Mouse (Mus musculus) embryonic facial prominence, embryonic 10.5 days (tissue): ENCODE measurements around the gene Tspan1. TPM values are rescaled to one million over a fixed set of nuclear protein-coding genes. Genes with fewer than 3 reads are reported as not detected.
A peak's percentile ranks its signal among the peaks of the same experiment; 100 is the strongest.

Experiments used
- DNase-seq: peaks from one replicate; pipeline ENCODE4 v3.0.0-alpha.2; 2017; ENCODE audit warnings: low spot score
- H3K27ac ChIP-seq: fragments of 300-500 bp; sonication (generic); replicated peaks from 2 replicates; pipeline ENCODE4 v1.5.1; 2016; ENCODE audit warnings: mild to moderate bottlenecking
- H3K27me3 ChIP-seq: fragments of 300-500 bp; sonication (generic); replicated peaks from 2 replicates; pipeline ENCODE4 v1.6.1; 2016; ENCODE audit warnings: low read depth, mild to moderate bottlenecking; ENCODE audit not compliant: poor library complexity, severe bottlenecking
- H3K36me3 ChIP-seq: fragments of 300-500 bp; sonication (generic); replicated peaks from 2 replicates; pipeline ENCODE4 v1.6.1; 2016; ENCODE audit warnings: mild to moderate bottlenecking, moderate library complexity
- H3K4me1 ChIP-seq: fragments of 300-500 bp; sonication (generic); 2 replicates; pipeline ENCODE4 v1.6.1; 2016
- H3K4me3 ChIP-seq: fragments of 300-500 bp; sonication (generic); 2 replicates; pipeline ENCODE4 v1.5.1; 2016; ENCODE audit warnings: mild to moderate bottlenecking, moderate library complexity
- H3K9me3 ChIP-seq: fragments of 300-500 bp; sonication (generic); 2 replicates; pipeline ENCODE4 v1.6.1; 2016; ENCODE audit warnings: mild to moderate bottlenecking
- WGBS: fragments of 180-500 bp; shearing (Covaris S2); methylation state at CpG from one replicate; pipeline ENCODE4 v1.1.7; 2016; 5-methylcytosine and 5-hydroxymethylcytosine counted together
- polyA plus RNA-seq: library from polyadenylated mRNA; unstranded; fragments of >200 nt; fragmentation: Nextera tagmentation; extraction: Ambion mirVana; gene quantifications from 2 replicates; pipeline ENCODE4 v1.2.1, GENCODE M21; 2016

Tspan1 gene
- polyA plus RNA-seq, 1 experiment from 2014 or later: 0.24 TPM

DNA sequence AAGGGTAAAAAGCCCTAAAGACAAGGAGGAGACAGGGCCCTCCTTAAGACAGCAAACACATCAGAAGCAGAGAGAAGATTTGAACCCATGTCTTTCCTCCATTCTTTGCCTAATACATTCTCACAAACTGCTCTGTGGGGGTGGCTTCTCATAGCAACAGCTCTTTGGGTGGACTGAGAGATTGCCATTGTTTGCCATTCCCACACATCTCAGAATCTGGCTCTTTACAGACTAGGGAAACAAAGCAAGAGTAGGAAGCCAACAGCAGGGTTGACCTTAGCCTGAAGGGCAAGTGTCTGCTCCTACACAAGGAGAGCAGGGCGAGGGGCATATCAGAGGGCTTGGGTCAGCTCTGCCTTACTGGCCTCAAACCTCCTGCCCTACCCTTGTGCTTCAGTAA is 25.7 kb downstream of the Tspan1 start:
- 71% methylated on average over 1 of the region's 1 CpGs for WGBS
- Histone ChIP-seq H3K4me3 (no peak overlapping the region), H3K36me3 (no peaks in the 10 kb centered on the region), H3K9me3 (no peaks in the 10 kb centered on the region), H3K4me1 (peaks cover 25% of the 10 kb centered on the region), H3K27ac (no peak overlapping the region), H3K27me3 (peaks cover 37% of the 10 kb centered on the region)
- no peak for DNase-seq

- WGBS: 85% methylated on average over 7 of the region's 7 CpGs
- DNase-seq: no peak
- Histone ChIP-seq H3K27me3 (peaks cover 37% of the 10 kb centered on the region), H3K27ac (no peak overlapping the region), H3K4me3 (no peak overlapping the region), H3K9me3 (no peaks in the 10 kb centered on the region), H3K36me3 (no peaks in the 10 kb centered on the region), H3K4me1 (peaks cover 25% of the 10 kb centered on the region)
Measured at GRCm38 (mm10) chr4:116140801-116141574, 26.4 kb downstream of the Tspan1 start.

DNA sequence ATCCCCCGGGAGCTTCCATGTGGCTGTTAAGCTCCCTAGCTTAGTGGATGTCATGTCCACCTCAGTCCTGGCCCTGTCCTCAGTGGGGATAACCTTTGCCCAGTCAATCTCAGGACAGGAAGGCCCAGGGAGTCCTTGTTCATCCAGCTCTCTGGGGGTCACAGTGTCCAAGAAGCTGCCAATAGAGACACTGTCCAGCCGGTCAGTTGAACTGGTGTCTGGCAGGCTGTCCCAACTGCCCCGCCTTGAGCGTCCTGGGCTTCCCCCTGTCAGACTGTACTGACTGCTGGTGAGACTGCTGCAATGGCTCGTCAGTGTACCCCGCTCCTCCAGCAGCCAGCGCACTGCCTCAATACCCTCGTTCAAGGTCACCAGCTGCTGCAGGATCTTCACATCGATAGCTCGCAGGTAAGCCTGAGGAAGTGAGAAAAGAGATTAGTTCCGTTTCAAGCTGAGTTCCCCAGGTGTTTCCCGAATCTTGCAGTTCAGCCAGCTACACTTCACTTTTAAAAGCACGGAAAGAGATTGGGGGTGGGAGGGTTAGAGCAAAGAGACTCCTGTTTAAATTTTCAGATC is 29.9 kb downstream of the Tspan1 start:
- Histone ChIP-seq H3K9me3 (no peaks in the 10 kb centered on the region), H3K4me1 (peaks cover 8% of the 10 kb centered on the region; the same call in 1 of the 2 replicates), H3K27me3 (peaks cover 12% of the 10 kb centered on the region), H3K27ac (no peak overlapping the region), H3K4me3 (no peak overlapping the region), H3K36me3 (no peaks in the 10 kb centered on the region)
- 53% methylated on average over 13 of the region's 13 CpGs for WGBS
- no peak for DNase-seq

DNA sequence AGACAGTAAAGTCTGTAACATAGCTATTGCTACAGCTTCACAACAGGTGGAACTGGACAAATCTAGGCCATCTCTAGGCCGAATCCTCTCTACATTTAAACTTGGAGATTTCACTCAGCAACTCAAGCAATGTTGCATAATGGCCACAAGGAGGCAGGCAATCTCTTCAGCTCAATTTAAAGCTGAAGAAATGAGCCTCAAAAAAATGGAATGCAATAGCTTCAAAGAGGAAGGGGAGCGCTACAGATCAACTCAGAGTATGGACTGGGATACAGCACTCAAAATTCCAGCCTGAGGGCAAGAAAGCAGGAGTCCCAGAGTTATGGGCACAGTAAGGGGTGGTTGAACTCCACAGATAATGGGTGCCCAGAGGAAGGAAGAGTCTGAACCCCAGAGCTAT is 32.4 kb downstream of the Tspan1 start:
- H3K27me3 ChIP-seq: no peaks in the 10 kb centered on the region
- no peak for DNase-seq
- peaks cover 16% of the 10 kb centered on the region for H3K36me3 ChIP-seq
- H3K4me1 ChIP-seq: peaks cover 8% of the 10 kb centered on the region; the same call in 1 of the 2 replicates
- H3K9me3 ChIP-seq: no peaks in the 10 kb centered on the region
- H3K4me3 ChIP-seq: no peak overlapping the region
- H3K27ac ChIP-seq: no peak overlapping the region
- WGBS: 52% methylated on average over 2 of the region's 2 CpGs

DNA sequence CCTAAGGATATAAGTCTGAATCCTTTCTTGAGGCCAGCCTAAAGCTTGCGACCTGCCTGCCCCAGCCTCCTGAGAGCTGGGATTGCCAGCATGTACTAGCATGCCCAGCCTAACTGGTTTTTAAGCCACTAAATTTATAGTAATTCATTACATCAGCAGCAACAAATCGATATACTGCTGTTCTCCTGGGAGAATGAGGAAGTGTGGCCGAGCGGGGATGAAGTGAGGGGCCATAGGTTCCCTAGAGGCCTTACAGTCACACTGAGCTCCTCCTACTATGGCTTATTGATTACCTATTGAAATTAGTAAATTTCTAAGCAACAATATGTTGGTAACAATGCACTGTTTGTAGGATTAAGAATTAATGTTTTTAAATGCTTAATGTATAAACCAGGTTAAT is 34.3 kb downstream of the Tspan1 start:
- Histone ChIP-seq H3K27ac (no peak overlapping the region), H3K27me3 (no peaks in the 10 kb centered on the region), H3K9me3 (no peaks in the 10 kb centered on the region), H3K36me3 (peaks cover 16% of the 10 kb centered on the region), H3K4me1 (peaks cover 8% of the 10 kb centered on the region; the same call in 1 of the 2 replicates), H3K4me3 (no peak overlapping the region)
- DNase-seq: no peak
- WGBS: 88% methylated on average over 4 of the region's 4 CpGs

GRCm38 (mm10) chr4:116127956-116128355 is 39.4 kb downstream of the Tspan1 start:
- no peak for DNase-seq
- H3K27me3 ChIP-seq: no peaks in the 10 kb centered on the region
- H3K27ac ChIP-seq: no peak overlapping the region
- WGBS: 77% methylated on average over 6 of the region's 6 CpGs
- H3K4me3 ChIP-seq: no peak overlapping the region
- H3K9me3 ChIP-seq: no peaks in the 10 kb centered on the region
- peaks cover 20% of the 10 kb centered on the region for H3K4me1 ChIP-seq
- H3K36me3 ChIP-seq: peaks cover 16% of the 10 kb centered on the region

DNA sequence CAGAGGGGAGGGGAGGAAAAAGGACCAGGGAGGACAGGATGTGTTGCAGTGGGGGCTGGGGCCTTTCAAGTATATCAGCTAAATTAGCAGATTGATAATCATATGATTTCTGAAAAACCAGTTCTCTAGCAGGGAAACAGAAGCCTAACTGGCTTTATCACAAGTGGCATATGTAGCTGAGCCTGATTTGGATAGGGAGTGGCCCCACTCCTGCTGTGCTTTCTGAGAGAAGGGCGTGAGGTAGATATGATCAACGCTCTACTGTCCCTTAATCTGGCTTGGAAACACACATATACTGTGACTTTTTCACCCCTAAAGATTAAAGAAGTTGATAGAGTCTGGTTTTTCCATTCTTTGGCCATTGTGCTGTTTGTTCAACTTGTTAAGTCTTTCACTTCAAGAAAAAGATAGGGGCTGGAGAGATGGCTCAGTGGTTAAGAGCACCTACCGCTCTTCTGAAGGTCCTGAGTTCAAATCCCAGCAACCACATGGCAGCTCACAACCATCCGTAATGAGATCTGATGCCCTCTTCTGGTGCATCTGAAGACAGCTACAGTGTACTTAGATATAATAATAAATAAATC is 41.5 kb downstream of the Tspan1 start:
- H3K4me3 ChIP-seq: no peak overlapping the region
- no peak for DNase-seq
- H3K36me3 ChIP-seq: peaks cover 15% of the 10 kb centered on the region
- WGBS: 97% methylated on average over 4 of the region's 4 CpGs
- no peaks in the 10 kb centered on the region for H3K9me3 ChIP-seq
- peaks cover 27% of the 10 kb centered on the region for H3K4me1 ChIP-seq
- H3K27me3 ChIP-seq: no peaks in the 10 kb centered on the region
- no peak overlapping the region for H3K27ac ChIP-seq

GRCm38 (mm10) chr4:116123602-116124519 is 43.5 kb downstream of the Tspan1 start, which contains the start of the genes Rad54l and Pomgnt1:
Gene Rad54l, minus strand, starts transcription at chr4:116123690.
Gene Pomgnt1, plus strand, starts transcription at chr4:116123840.
- H3K4me3 ChIP-seq: peak within 1 kb of the TSS; percentile 80
- WGBS: 5% methylated on average over 24 of the region's 24 CpGs
- peak; percentile 95 for DNase-seq
- peaks cover 27% of the 10 kb centered on the region for H3K4me1 ChIP-seq
- peaks cover 25% of the 10 kb centered on the region for H3K36me3 ChIP-seq
- no peaks in the 10 kb centered on the region for H3K27me3 ChIP-seq
- H3K27ac ChIP-seq: peak within 1 kb of the TSS; percentile 82
- no peaks in the 10 kb centered on the region for H3K9me3 ChIP-seq

- WGBS: 1% methylated on average over 1 of the region's 1 CpGs
- no peak for DNase-seq
Measured at GRCm38 (mm10) chr4:116122762-116123161, 44.6 kb downstream of the Tspan1 start.

More at GRCm38 (mm10) chr4:116122762-116123161, 44.6 kb downstream of the Tspan1 start:
- peaks cover 27% of the 10 kb centered on the region for H3K4me1 ChIP-seq
- peaks cover 35% of the 10 kb centered on the region for H3K36me3 ChIP-seq
- peak overlapping the region; percentile 80 for H3K4me3 ChIP-seq
- H3K27ac ChIP-seq: peak overlapping the region; percentile 82
- H3K9me3 ChIP-seq: no peaks in the 10 kb centered on the region
- H3K27me3 ChIP-seq: no peaks in the 10 kb centered on the region

Other genes with a start within 250 kb of the Tspan1 start
- gene Dmbx1, start 227.7 kb downstream of the Tspan1 start, polyA plus RNA-seq: 1.7 and 2.5 TPM in 2 replicates
- 2.3 and 2.4 TPM in 2 replicates for gene Faah, start 149.7 kb downstream of the Tspan1 start, polyA plus RNA-seq
- 18.2 and 18.7 TPM in 2 replicates for gene Nsun4, start 113.7 kb downstream of the Tspan1 start, polyA plus RNA-seq
- gene Uqcrh, start 92.5 kb downstream of the Tspan1 start, polyA plus RNA-seq: 449 and 463 TPM in 2 replicates
- 76.2 and 76.9 TPM in 2 replicates for gene Lrrc41, start 92.3 kb downstream of the Tspan1 start, polyA plus RNA-seq
- gene Rad54l, start 43.9 kb downstream of the Tspan1 start, polyA plus RNA-seq: 77.2 and 81.1 TPM in 2 replicates
- 57.6 and 61.4 TPM in 2 replicates for gene Pomgnt1, start 43.8 kb downstream of the Tspan1 start, polyA plus RNA-seq
- gene Lurap1, start 16.3 kb downstream of the Tspan1 start, polyA plus RNA-seq: 1.7 and 2.2 TPM in 2 replicates
- gene 1700042G07Rik, start 5.8 kb upstream of the Tspan1 start, polyA plus RNA-seq: not detected in 2 replicates
- not detected in 2 replicates for gene Gm49337, start 5.8 kb upstream of the Tspan1 start, polyA plus RNA-seq
- 43.7 and 45.7 TPM in 2 replicates for gene Pik3r3, start 54.0 kb upstream of the Tspan1 start, polyA plus RNA-seq